Mouse (Mus musculus) right cerebral cortex, postnatal 10 days (tissue): Measurements from ENCODE around the gene Clic1.
"Not testable (repeated sequence)": the region's sequence is repeated elsewhere in the genome, so short reads cannot be mapped to it uniquely, and the experiment has no call there.

Experiments
- DNase-seq, 2 experiments: peaks; one replicate each; pipeline ENCODE4 v3.0.0; 2021; ENCODE audit warnings: low spot score in 2 of 2

Clic1 gene

DNA sequence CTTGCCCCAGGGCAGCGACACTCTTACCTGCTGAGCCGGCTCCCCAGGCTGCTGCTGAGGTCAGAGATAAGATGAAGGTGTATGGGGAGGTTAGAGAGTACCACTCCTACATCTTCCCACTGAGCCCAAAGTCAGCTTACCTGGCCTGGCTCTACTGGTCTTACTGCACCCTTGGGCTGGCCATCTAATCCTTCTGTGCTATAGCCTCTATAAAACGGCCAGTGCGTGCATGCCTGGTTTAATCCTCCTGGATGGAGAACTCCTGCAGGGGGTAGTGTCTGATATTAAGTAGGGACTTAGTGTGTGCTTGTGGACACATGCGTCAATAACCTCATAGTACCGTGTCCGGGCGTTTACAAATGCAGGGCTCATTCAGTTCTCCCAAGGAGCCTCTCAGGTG lies 29.2 kb upstream of the Clic1 start:
- DNase-seq = no peak

DNA sequence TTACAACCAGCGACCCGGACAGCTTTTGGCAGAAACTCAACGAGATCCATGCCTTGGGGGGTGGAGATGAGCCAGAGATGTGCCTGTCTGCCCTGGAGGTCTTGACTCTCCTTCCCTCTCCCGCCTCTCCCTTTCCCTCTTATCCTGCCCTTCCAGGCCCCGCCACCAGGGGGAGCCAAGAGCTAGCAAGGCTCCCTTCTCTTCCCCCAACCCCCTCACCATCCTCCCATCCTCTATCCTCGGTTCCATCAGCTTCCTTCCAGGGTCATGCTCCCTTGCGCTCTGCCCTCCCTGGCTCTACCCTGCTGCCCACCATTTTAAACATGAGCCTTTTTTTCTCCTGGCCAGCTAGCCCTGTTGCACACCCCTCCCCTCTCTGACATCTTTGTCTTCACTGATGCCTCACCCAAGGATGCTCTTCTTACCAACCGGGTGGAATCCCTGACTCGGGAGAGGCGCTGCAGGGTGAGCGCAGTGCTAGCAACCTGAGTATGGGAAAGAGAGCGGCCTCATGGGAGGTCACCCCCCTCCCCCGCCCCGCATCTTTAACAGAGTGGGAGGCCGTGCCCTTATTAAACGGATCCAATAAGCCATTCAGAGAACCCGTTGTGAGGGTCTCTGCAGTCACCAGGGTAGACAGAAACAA lies 28.5 kb upstream of the Clic1 start:
- peak; percentile 80 to 84 for DNase-seq

GRCm38 (mm10) chr17:35021842-35022477 lies 27.8 kb upstream of the Clic1 start:
- DNase-seq = no peak

GRCm38 (mm10) chr17:35022541-35023060 lies 27.2 kb upstream of the Clic1 start:
- DNase-seq = peak in 1 of 2 experiments; percentile 15

DNA sequence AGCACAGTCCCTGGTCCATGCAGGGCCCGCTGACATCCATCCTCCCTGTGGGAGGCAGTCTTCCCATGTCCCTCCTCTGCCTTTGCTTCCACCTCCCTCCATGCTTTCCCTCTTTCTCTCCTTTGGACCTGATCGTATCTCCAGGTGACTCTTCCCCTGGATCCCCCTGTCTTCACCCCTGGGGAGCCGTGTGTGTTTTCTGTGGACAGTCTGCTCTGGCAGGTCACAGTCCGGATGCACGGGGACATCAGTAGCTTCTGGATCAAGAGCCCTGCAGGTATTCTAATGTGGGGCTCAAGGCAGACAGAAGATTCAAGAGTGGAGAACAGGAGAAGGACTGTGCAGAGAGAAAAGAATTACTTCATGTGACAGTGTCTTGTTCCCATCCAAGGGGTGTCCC lies 26.5 kb upstream of the Clic1 start:
- DNase-seq = no peak

DNA sequence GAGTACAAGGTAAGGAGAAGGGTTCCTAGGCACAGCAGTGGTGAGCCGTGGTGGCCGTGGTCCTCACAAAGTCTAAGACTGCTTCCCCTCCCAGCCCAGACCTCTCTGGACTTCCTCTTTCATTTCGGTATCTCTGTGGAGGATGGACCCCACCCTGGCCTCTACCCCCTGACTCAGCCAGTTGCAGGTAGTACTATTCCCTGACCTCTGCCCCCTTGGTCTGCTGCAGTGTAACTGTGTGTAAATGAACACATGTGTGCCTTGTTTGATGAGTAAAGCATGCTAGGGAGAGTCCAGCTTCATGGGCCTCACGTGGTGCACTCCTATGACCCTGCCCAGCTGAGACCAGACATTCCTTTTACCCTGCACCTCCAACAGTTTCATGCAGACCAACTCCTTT lies 26.0 kb upstream of the Clic1 start:
- peak; percentile 18 to 36 for DNase-seq

DNA sequence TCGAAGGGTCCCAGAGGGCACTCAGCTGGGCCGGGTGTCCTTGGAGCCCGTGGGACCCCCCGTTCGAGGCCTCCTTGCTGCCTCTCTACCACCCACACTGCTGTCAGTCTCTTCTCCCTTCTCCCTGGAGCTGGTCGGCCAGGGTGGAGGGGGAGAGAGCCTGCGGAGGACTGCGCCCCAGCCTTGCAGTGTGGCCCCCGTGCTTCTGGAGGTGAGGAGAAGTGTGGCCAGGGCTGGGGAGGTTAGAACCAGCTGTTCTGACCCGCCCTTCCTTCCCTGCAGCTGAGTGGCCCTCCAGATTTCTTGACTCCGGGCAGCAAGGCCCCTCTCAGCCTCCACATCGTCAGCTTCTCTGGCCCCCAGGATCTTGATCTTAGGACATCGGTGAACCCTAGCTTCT lies 25.5 kb upstream of the Clic1 start:
- no peak for DNase-seq

- peak; percentile 29 to 36 for DNase-seq
These were observed 24.9 kb upstream of the Clic1 start for GRCm38 (mm10) chr17:35024691-35025488.

DNA sequence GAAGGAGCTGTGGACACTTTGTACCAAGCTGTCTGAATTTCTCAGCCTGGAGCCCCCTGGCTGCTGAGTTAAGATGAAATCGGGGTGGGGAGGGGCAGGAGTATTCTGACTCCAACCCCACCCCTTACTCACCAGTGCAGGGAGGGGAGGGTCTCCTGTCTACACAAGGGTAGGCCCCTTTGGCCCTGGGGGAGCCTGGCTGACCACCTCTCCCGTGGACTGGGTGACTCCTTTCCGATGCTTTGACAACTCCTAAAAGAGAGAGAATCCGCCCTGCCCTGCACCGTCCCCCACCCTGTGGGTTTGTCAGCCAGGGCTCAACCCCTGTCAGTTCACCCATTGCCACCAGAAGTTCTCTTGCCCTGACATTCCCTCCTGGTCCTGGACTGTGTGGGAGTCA lies 23.6 kb upstream of the Clic1 start:
- no peak for DNase-seq

DNA sequence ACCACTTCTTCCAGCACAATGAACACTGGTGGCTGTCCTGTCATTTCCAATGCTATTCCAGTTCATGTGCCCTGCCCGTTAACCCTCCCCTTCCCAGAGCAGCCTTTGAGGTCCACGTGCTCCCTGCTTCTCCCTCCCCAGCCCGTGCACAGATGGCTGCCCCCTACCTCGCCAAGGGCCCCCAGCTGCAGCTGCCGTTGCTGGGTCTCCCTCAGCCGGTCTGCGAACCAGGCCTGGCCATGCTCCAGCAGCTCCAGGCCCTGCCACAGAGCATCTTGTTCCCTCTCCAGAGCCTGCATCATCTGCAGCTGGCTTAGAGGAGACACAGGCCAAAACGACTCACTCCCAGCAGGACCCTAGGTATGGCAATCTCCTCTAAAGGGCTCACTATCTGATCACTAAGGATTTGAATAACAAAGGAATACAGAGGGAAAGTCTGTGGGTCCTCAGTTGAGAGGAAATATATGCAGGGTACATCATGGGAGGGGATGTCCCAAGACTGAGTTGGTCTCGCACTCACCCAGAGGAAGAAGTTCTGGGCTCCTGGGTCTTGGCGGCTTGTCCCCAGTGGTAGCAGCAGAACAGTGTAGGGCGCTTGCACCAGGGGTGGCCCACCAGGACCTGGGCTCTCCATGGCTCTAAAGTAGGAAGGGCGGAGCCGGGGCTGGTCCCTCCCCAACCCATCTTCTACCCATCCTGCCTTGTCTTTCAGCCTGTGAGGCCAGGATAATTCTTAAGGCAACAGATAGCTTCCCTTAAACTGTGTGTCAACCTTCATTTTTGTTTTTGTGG lies 22.3 kb upstream of the Clic1 start, which contains the start of gene Sapcd1:
Gene Sapcd1, minus strand, starts transcription at position 740 of the 792 bp plus-strand sequence.
- DNase-seq = peak; percentile 78 to 80

DNA sequence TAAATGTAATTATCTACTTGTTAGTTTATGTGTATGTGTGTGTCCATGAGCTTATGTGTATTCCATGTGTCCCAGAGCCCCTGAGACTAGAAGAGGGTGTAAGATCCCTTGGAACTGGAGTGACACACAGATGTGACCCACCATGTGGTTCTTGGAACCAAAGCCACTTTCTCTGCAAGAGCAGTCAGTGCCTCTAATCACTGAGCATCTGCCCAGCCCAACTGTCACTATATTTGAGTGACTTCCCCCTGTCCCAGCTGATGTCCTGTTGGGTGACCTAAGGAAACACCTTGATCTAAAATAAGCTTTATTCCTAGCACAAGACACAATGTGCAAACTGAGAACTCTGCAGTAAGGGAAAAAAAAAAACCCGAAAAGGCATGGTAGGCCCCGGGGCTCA lies 21.5 kb upstream of the Clic1 start:
- no peak for DNase-seq

DNA sequence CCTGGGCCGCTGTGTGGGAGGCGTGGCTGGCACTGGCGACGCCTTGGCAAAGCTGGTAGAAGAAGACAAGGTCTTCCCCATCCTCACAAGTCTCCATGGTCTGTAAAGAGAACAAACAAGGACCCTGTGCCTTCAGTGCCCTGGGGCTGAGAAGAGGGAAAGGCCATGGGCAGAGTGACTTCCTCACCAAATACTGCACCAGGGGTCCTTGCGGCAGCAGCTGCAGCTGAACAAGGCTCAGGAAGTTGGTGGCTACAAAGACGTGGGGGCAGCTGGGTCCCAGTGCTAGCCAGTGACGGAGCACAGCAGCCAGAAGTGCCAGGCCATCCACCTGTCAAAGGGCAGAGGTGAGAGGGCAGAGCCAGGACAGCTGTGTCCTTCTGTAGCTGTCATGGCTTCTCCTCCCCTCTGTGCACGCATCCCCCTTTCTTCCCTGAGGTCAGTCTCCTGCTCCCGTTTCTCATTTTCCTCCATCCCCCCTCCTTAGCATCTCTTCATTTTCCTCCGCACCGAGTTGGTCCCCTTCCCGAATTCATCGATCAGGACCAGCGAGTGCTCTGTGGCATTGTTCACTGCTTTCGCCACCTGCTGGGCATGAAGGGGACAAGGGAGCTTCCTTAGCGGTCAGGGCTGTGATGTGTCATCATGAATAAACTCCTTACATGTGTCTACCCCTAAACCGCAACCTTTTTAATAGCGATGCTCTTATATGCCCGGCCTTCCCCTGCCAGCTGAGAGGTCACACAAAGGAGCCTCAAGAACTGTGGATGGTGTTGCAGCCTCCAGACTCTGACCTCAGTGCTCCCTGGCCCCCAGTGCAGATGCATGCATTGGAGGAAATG lies 19.9 kb upstream of the Clic1 start:
- peak in 1 of 2 experiments; percentile 36 for DNase-seq

DNA sequence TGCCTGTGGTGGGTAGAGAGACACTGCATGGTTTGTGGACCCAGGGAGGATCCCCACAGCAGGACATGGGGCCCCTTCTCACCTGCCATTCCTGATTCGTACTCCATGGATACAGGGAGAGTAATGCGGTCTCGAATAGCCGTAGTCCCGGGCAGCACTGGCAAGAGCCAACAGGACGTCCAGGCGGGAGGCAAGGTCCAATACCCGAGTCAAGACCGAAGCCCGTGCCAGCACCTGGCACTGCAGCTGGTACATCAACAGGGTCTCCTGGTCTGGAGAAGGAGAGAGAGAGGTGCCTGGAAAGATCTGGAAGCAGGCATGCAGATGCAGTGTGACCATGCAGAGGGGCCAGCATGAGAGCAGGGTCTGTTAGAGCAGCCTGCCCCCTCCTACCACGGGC lies 18.5 kb upstream of the Clic1 start:
- DNase-seq = no peak

DNA sequence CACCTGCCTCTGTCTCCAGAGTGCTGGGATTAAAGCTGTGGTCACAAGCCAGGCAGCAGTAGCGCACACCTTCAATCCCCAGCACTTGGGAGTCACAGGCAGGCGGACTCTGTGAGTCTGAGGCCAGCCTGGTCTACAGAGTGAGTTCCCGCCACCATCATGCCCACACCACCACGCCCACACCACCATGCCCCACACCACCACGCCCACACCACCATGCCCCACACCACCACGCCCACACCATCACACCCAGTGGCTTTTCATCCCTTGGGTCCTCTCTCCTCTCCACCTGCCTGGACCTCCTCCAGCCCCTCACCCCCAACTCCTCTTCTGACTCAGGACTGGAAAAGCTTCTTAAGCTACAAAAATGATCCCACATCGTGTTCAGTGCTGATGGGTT lies 17.9 kb upstream of the Clic1 start:
- peak in 1 of 2 experiments; percentile 23 for DNase-seq

GRCm38 (mm10) chr17:35032323-35032870 lies 17.4 kb upstream of the Clic1 start:
- DNase-seq = peak; percentile 19

DNA sequence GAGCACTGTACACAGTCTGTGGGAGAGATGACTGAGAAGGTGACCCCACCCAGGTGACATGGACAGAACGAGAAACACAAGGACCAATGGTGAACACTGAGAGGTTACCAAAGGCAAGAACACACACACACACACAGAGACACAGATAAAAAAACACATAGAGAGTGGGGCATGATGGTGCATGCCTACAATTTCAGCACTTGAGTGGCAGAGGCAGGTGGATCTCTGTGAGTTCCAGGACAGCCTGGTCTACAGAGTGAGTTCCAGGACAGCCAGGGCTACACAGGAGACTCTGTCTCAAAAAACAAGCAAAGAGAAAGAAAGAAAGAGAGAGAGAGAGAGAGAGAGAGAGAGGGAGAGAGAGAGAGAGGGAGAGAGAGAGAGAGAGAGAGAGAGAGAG lies 16.1 kb upstream of the Clic1 start:
- not testable (repeated sequence) for DNase-seq

GRCm38 (mm10) chr17:35034896-35035295 lies 14.9 kb upstream of the Clic1 start:
- no peak for DNase-seq

DNA sequence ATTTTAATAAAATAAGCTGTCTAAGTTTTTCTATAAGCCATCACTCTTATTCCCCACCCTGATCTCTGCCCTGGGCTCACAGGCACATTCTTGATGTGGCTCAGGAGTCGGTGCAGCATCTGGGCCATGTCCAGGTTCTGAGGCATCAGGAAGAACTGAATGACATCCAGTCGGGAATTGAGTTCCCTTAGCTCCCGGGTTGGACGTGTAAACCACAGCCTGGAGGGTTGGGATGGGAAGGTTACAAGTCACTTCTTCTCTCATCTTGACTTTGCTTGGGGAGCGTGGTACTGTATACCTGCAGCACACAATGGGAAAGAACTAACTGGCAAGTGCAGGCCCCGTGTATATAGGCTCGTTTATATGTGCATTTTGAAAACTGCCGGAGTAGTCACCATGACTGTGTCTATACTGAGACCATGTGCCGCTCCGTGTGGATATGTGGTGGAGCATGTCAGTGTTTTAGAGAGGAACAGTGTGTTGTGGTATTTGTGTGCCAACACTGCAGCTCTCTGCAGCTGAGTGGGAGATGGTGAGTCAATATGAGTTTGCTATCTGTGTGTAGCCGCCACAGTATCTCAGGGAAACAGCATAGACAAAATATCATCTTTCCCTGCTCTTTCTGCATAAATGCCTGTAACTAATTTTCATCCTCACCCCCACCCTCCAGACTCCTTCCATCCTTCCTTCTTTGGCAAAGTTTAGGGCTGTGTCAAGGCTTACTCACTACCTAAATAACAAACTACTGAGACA lies 10.5 kb upstream of the Clic1 start:
- no peak for DNase-seq

DNA sequence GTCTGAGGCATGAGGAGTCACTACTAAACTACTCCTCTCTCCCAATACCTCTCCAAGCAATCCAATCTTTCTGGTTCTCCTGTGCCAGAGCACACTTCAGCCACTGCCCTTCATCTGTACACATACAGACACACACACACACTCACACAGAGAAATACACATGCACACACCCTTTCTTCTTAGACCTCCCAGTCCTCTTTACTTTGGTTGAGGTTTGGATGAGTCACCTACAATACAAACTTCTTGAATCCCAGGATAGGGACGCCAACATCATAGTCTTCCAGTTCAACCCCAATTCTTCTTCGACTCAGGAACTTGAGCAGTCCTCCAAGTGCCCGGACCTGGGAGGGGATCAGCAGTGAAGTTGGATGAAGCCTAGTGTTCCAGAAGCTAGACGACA lies 6.0 kb upstream of the Clic1 start:
- no peak for DNase-seq
